Mouse (Mus musculus): Measurements from ENCODE around the gene Desi1. TPM values are rescaled to one million over a fixed set of nuclear protein-coding genes. Genes with fewer than 3 reads are reported as not detected.
A peak's percentile ranks its signal among the peaks of the same experiment; 100 is the strongest.
"Not testable (repeated sequence)": the region's sequence is repeated elsewhere in the genome, so short reads cannot be mapped to it uniquely, and the experiment has no call there.

The Desi1 gene
- polyA plus RNA-seq, 1 experiment from 2014 or later = 28.4 TPM

DNA sequence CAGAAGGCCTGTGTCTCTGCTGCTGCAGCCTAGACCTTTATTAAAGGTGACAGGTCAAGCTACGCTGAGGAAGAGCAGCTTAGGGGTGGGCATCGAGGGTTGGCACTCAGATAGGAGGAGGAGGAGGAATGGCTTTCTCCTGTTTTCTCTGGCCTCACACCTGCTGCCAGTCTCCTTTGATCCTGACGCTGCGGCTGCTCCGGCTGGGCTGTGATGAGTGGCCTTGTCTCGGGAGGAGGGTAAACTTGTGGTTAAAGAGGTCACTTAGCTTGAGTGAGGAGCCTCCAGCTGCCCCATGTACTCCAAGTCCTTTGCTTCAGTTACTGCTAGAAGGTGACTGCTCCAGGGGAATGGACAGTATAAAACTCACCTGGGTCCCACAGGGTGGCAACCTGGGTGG is 39.7 kb downstream of the Desi1 start:
- Histone ChIP-seq H3K4me1 (ENCODE audit: insufficient read depth, low read length) (no peaks in the 10 kb centered on the region), H3K36me3 (ENCODE audit: insufficient read depth, low read length) (peaks cover 23% of the 10 kb centered on the region), H3K4me3 (ENCODE audit: low read length) (no peak overlapping the region), H3K9me3 (ENCODE audit: low read length) (no peaks in the 10 kb centered on the region), H3K27me3 (ENCODE audit: insufficient read depth, low read length) (no peaks in the 10 kb centered on the region), H3K9ac (replicated peaks; ENCODE audit: low read length) (no peak overlapping the region), H3K4me2 (replicated peaks; ENCODE audit: low read depth, low read length) (no peak overlapping the region), H3K27ac (ENCODE audit: low read length) (no peak overlapping the region)
- 62% methylated on average over 6 of the region's 6 CpGs for WGBS
- no peak for ATAC-seq (ENCODE audit: low FRiP score, low TSS enrichment)

DNA sequence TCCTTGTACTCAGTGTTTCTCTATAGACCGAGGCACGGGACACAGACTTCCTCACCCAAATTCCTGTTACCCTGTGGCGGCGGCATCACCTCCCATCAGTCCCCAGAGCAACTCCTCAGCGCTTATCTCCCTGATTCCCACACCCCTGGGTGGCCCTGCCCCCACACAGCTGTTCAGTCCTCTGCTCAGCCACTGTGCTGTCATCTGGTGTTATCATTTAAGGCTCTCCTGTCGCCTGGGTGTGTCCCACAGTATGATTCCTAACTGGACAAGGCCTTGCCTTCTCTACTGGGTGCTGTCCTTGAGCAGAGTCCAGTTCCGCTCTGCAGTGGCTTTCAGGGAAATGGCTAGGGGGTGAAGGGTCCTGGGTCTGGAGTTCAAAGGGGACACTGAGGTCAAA is 43.1 kb downstream of the Desi1 start:
- whole genome bisulfite sequencing = 43% methylated on average over 7 of the region's 7 CpGs
- Histone ChIP-seq H3K27me3 (ENCODE audit: insufficient read depth, low read length) (no peaks in the 10 kb centered on the region), H3K36me3 (ENCODE audit: insufficient read depth, low read length) (peaks cover 9% of the 10 kb centered on the region; the same call in 1 of the 2 replicates), H3K4me3 (ENCODE audit: low read length) (no peak overlapping the region), H3K4me1 (ENCODE audit: insufficient read depth, low read length) (no peaks in the 10 kb centered on the region), H3K4me2 (replicated peaks; ENCODE audit: low read depth, low read length) (no peak overlapping the region), H3K9me3 (ENCODE audit: low read length) (no peaks in the 10 kb centered on the region), H3K27ac (ENCODE audit: low read length) (no peak overlapping the region), H3K9ac (replicated peaks; ENCODE audit: low read length) (no peak overlapping the region)
- no peak for ATAC-seq (ENCODE audit: low FRiP score, low TSS enrichment)

DNA sequence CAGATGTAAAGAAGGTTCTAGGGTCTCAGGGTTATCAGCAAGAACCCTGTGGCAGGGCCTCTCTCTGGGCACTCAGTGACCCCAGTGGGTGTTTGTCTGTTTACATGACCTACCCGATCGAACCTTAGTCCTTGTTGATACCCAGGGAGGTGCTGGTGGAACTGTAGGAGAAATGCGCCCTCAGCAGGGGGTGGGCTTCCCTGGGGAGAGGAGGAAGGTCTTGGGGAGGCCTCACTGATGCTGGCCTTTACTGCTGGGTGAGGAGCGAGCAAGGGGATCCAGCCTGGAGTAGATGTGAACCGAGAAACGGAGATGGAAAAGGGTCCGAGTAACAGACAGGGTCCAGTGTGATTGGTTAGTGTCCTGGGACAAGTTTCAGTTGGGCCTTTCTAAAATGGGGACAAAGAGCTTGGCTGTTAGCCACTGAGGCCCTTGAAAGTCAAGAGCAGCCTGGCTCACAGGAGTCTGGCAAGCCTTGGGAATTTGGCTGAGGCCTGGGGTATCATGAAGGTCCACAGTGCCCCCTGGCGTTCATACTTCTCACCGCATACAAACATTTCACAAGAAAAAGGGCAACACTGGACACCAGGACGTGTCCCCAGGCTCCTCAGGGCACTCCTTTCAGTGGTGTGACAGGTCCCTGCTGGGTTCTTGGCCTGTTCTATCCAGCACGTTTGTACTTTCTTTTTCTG is 44.1 kb downstream of the Desi1 start:
- peak; percentile 62 for ATAC-seq (ENCODE audit: low FRiP score, low TSS enrichment)
- H3K4me2 ChIP-seq (replicated peaks; ENCODE audit: low read depth, low read length) = no peak overlapping the region
- peak overlapping the region; percentile 20; the same call in 1 of the 2 replicates for H3K27ac ChIP-seq (ENCODE audit: low read length)
- H3K9ac ChIP-seq (replicated peaks; ENCODE audit: low read length) = 0 out of 2 replicates have a peak overlapping the region, but pooled peaks have one; percentile 8
- no peak overlapping the region for H3K4me3 ChIP-seq (ENCODE audit: low read length)
- H3K36me3 ChIP-seq (ENCODE audit: insufficient read depth, low read length) = peaks cover 6% of the 10 kb centered on the region; the same call in 1 of the 2 replicates
- 40% methylated on average over 11 of the region's 11 CpGs for WGBS
- no peaks in the 10 kb centered on the region for H3K4me1 ChIP-seq (ENCODE audit: insufficient read depth, low read length)
- no peaks in the 10 kb centered on the region for H3K9me3 ChIP-seq (ENCODE audit: low read length)
- no peaks in the 10 kb centered on the region for H3K27me3 ChIP-seq (ENCODE audit: insufficient read depth, low read length)

DNA sequence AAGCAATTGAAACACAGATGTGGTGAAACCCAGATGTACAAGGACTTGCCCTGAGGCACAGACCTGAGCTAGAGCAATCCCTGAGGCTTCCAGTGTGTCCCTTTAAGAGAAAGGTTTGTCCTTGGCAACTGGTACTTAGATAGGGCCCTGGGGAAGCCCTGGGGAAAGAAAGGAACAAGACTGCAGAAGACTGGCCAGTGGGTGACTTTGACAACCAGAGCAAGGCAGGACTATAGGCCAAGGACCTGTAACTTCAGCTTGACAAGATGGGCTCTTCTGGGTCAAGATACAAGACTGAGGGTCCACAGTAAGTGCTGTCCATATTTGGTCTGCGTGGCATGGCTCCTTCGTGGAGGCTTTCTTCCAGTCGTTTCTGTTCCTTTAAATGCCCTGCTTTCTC is 46.0 kb downstream of the Desi1 start, which contains the start of gene Xrcc6:
Gene Xrcc6 (plus strand): TSS at position 190 of the 400 bp plus-strand sequence.
- no peak for ATAC-seq (ENCODE audit: low FRiP score, low TSS enrichment)
- Histone ChIP-seq H3K4me3 (ENCODE audit: low read length) (no peak within 1 kb of the TSS), H3K27ac (ENCODE audit: low read length) (no peak within 1 kb of the TSS), H3K9me3 (ENCODE audit: low read length) (no peaks in the 10 kb centered on the region), H3K4me1 (ENCODE audit: insufficient read depth, low read length) (no peaks in the 10 kb centered on the region), H3K9ac (replicated peaks; ENCODE audit: low read length) (no peak within 1 kb of the TSS), H3K36me3 (ENCODE audit: insufficient read depth, low read length) (no peaks in the 10 kb centered on the region), H3K27me3 (ENCODE audit: insufficient read depth, low read length) (no peaks in the 10 kb centered on the region), H3K4me2 (replicated peaks; ENCODE audit: low read depth, low read length) (no peak within 1 kb of the TSS)
- WGBS = 79% methylated on average over 3 of the region's 3 CpGs

DNA sequence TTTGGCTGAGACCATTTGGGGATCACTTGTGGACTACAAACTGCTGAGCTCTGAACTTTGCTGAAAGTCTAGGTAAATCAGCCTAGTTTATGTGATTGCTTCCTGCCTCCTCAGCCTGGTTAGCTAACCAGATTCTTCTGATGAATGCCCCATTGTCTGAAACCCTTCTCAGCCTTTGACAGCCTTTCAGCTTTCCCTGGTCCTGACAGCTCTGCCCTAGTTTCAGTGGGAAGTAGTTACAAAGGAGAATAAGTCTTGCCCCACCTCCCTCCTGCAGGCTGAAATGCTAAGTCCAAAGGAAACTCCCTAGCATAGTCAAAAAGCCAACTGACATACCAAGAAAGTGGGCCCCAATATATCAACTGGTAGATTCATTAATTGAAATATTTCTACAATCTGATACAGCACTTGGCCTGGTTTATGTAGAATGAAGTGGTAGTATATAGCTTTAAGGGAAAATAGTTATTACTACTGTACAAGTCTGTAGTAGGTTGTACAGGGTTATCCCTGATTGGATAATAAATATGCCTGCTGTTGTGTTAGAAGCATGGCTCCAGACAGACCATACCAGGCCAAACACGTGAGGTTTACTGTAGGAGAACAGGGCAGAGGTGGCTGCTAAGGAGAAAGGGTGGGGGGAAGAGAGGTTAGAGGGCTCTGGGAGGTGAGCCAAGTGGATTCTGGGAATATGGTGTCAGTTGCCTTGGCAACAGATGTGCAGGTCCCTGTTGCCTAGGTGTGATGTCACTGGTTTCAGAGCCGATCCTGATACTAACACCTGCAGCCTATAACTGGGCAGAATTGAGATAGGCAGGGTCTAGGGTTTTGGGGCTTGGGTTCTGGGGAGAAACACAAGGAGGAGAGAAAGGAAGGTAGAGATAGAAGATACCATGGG is 48.1 kb downstream of the Desi1 start:
- Histone ChIP-seq H3K9me3 (ENCODE audit: low read length) (no peaks in the 10 kb centered on the region), H3K27me3 (ENCODE audit: insufficient read depth, low read length) (no peaks in the 10 kb centered on the region), H3K4me1 (ENCODE audit: insufficient read depth, low read length) (no peaks in the 10 kb centered on the region), H3K4me3 (ENCODE audit: low read length) (no peak overlapping the region), H3K36me3 (ENCODE audit: insufficient read depth, low read length) (no peaks in the 10 kb centered on the region), H3K27ac (ENCODE audit: low read length) (no peak overlapping the region), H3K4me2 (replicated peaks; ENCODE audit: low read depth, low read length) (no peak overlapping the region), H3K9ac (replicated peaks; ENCODE audit: low read length) (no peak overlapping the region)
- 58% methylated on average over 2 of the region's 2 CpGs for WGBS
- no peak for ATAC-seq (ENCODE audit: low FRiP score, low TSS enrichment)

DNA sequence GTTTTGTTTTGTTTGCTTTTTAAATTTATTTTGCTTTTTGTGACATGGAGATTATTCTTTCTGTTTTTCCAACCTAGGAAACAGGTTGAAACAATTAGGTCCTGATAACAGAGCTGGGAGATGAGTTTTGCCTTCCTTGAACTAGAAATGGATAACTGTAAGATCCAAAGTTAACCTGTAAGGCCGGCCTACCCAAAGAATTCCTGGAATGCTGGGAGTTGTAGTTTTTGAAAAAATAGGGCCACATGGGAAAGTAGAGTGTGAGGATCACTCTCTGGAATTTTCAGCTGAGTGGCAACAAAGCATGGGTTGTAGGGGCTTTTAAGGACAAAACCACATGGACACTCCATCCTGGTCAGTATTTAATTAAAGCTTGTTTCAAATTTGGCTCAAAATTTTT is 51.5 kb downstream of the Desi1 start:
- 55% methylated on average over 1 of the region's 1 CpGs for WGBS

DNA sequence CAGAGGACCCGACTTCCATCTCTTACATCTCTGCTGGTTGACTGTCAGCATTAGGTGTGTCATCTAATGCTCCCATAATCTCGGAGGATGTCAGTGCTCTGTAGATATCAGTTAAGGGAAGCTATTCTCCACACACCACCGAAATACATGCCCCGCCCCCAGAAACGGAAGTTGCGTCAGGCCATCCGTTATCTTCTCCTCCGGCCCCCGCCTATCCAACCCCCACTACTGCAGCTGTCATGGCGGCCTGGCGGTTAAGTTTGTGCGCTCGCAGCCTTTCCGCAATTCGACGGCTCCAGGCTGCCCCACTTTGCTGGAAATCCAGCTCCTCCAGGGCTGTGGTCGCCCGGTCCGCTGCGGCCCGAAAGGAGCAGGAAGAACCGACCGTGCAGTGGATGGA is 53.3 kb downstream of the Desi1 start, which contains the start of gene 1700029P11Rik:
Gene 1700029P11Rik (plus strand): TSS at position 220 of the 400 bp plus-strand sequence.
- no peak within 1 kb of the TSS for H3K4me2 ChIP-seq (replicated peaks; ENCODE audit: low read depth, low read length)
- no peaks in the 10 kb centered on the region for H3K27me3 ChIP-seq (ENCODE audit: insufficient read depth, low read length)
- 96% methylated on average over 21 of the region's 23 CpGs for WGBS
- H3K4me1 ChIP-seq (ENCODE audit: insufficient read depth, low read length) = no peaks in the 10 kb centered on the region
- H3K4me3 ChIP-seq (ENCODE audit: low read length) = no peak within 1 kb of the TSS
- no peaks in the 10 kb centered on the region for H3K36me3 ChIP-seq (ENCODE audit: insufficient read depth, low read length)
- H3K27ac ChIP-seq (ENCODE audit: low read length) = no peak within 1 kb of the TSS
- no peak within 1 kb of the TSS for H3K9ac ChIP-seq (replicated peaks; ENCODE audit: low read length)
- H3K9me3 ChIP-seq (ENCODE audit: low read length) = no peaks in the 10 kb centered on the region
- no peak for ATAC-seq (ENCODE audit: low FRiP score, low TSS enrichment)

More for the DNA sequence above, 51.5 kb downstream of the Desi1 start:
- Histone ChIP-seq H3K9me3 (ENCODE audit: low read length) (no peaks in the 10 kb centered on the region), H3K9ac (replicated peaks; ENCODE audit: low read length) (no peak overlapping the region), H3K4me2 (replicated peaks; ENCODE audit: low read depth, low read length) (no peak overlapping the region), H3K27ac (ENCODE audit: low read length) (no peak overlapping the region), H3K27me3 (ENCODE audit: insufficient read depth, low read length) (no peaks in the 10 kb centered on the region), H3K36me3 (ENCODE audit: insufficient read depth, low read length) (no peaks in the 10 kb centered on the region), H3K4me3 (ENCODE audit: low read length) (no peak overlapping the region), H3K4me1 (ENCODE audit: insufficient read depth, low read length) (no peaks in the 10 kb centered on the region)
- ATAC-seq (ENCODE audit: low FRiP score, low TSS enrichment) = no peak

DNA sequence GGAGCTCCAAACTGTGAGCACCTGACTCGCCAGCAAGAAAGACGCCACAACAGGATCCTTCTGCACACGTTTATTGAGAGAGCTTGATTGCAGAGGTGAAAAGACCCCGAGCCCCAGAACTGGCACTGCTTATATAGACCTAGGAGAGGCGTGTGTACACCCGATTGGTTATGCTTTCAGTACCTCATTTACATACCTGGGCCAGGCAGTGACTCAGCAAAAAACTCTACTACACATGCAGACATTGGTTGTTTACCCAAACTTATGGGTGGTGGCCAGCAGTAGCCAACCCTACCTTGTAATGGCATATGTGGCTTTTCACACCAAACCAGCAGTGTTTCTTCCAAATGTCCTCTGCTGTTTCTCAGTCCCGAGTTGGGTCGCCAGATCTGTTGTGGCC is 58.5 kb downstream of the Desi1 start:
- not testable (repeated sequence) for H3K36me3 ChIP-seq (ENCODE audit: insufficient read depth, low read length); H3K4me2 ChIP-seq (replicated peaks; ENCODE audit: low read depth, low read length); H3K4me1 ChIP-seq (ENCODE audit: insufficient read depth, low read length); H3K27ac ChIP-seq (ENCODE audit: low read length); H3K4me3 ChIP-seq (ENCODE audit: low read length); ATAC-seq (ENCODE audit: low FRiP score, low TSS enrichment); H3K27me3 ChIP-seq (ENCODE audit: insufficient read depth, low read length); H3K9me3 ChIP-seq (ENCODE audit: low read length); H3K9ac ChIP-seq (replicated peaks; ENCODE audit: low read length)
- 90% methylated on average over 8 of the region's 8 CpGs for WGBS

DNA sequence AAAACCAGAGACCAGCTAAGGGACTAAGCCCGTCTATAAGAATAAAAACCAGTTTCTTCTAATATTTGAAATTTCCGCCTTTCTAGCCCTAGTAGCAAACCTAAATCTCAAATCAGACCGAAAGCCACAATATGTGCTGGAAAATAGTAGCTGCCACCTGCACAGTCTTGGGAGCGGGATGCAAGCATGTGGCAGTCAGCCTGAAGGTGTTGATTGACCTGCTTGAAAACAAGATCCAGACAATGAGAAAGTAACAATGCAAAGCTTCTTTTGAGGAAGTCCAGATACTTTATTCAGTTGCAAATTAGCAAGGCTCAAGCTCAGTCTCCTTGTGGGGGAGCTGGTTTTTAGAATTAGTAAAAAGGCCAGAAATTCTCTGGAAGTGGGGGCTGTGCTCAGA is 63.2 kb downstream of the Desi1 start:
- H3K9me3 ChIP-seq (ENCODE audit: low read length); H3K9ac ChIP-seq (replicated peaks; ENCODE audit: low read length); H3K27me3 ChIP-seq (ENCODE audit: insufficient read depth, low read length); ATAC-seq (ENCODE audit: low FRiP score, low TSS enrichment); H3K4me3 ChIP-seq (ENCODE audit: low read length); H3K27ac ChIP-seq (ENCODE audit: low read length); H3K36me3 ChIP-seq (ENCODE audit: insufficient read depth, low read length); H3K4me1 ChIP-seq (ENCODE audit: insufficient read depth, low read length); H3K4me2 ChIP-seq (replicated peaks; ENCODE audit: low read depth, low read length): not testable (repeated sequence)
- 92% methylated on average over 4 of the region's 4 CpGs for WGBS

DNA sequence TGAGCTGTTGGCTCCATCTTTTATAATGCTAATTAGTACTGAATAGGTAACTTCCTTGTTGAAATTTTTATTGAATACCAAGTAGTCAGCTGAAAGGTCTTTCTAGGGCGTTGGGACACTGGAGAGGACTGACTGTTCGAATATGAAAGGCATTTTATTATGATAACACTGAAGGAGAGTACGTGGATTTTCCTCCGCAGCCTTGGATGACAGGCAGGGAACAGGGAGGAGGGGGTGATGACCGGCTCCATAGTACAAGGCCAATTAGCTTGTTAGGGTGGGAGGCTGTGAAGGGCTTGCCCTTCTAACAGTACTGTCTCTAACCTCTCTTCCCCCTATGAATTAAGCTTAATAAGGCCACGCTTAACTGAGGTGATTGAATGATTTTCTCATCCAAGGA is 64.0 kb downstream of the Desi1 start:
- H3K36me3 ChIP-seq (ENCODE audit: insufficient read depth, low read length); H3K9ac ChIP-seq (replicated peaks; ENCODE audit: low read length); H3K4me1 ChIP-seq (ENCODE audit: insufficient read depth, low read length); ATAC-seq (ENCODE audit: low FRiP score, low TSS enrichment); H3K27me3 ChIP-seq (ENCODE audit: insufficient read depth, low read length); H3K27ac ChIP-seq (ENCODE audit: low read length); H3K9me3 ChIP-seq (ENCODE audit: low read length); H3K4me3 ChIP-seq (ENCODE audit: low read length); H3K4me2 ChIP-seq (replicated peaks; ENCODE audit: low read depth, low read length): not testable (repeated sequence)
- WGBS = 76% methylated on average over 6 of the region's 6 CpGs

All from kidney, embryonic 16.5 days (tissue).